Mouse (Mus musculus) MEL (cell line): ENCODE measurements around the gene Gas2. TPM values are rescaled to one million over a fixed set of nuclear protein-coding genes. Genes with fewer than 3 reads are reported as not detected.

Experiments used
- DNase-seq: peaks from one replicate; pipeline ENCODE4 v3.0.0; 2011; ENCODE audit warnings: low read depth, low spot score
- H3K27ac ChIP-seq: 2 replicates; pipeline ENCODE4 v1.5.1; 2012; ENCODE audit warnings: low read depth, mild to moderate bottlenecking, control low read depth, low read length, moderate library complexity; ENCODE audit not compliant: control insufficient read depth
- H3K27me3 ChIP-seq, 2 experiments: fragments of 150-350 bp in 1 of 2; sonication (generic) in 1 of 2; 2 replicates each; pipeline ENCODE4 v1.6.1; 2012; ENCODE audit warnings: low read length in 2 of 2, mild to moderate bottlenecking in 2 of 2, improper control_type of control experiment in 1 of 2, moderate library complexity in 1 of 2; ENCODE audit not compliant: insufficient read depth in 2 of 2, control insufficient read depth in 1 of 2
- H3K36me3 ChIP-seq, 2 experiments: 2 replicates each; pipeline ENCODE4 v1.6.1; 2012 to 2014; ENCODE audit warnings: low read length in 2 of 2, improper control_type of control experiment in 1 of 2, inconsistent platforms in 1 of 2, mild to moderate bottlenecking in 1 of 2; ENCODE audit not compliant: insufficient read depth in 2 of 2, control insufficient read depth in 1 of 2
- H3K4me1 ChIP-seq, 2 experiments: fragments of 150-350 bp in 1 of 2; sonication (generic) in 1 of 2; 2 replicates each; pipeline ENCODE4 v1.6.1; 2012; ENCODE audit warnings: low read length in 2 of 2, improper control_type of control experiment in 1 of 2, mild to moderate bottlenecking in 1 of 2; ENCODE audit not compliant: insufficient read depth in 2 of 2, control insufficient read depth in 1 of 2
- H3K4me3 ChIP-seq, 2 experiments: fragments of 150-350 bp in 1 of 2; sonication (generic) in 1 of 2; 2 replicates each; pipeline ENCODE4 v1.5.1; 2012; ENCODE audit warnings: low read depth in 2 of 2, low read length in 2 of 2, mild to moderate bottlenecking in 2 of 2, moderate library complexity in 2 of 2, control low read depth in 1 of 2, improper control_type of control experiment in 1 of 2; ENCODE audit not compliant: control insufficient read depth in 1 of 2, insufficient read depth in 1 of 2
- H3K79me2 ChIP-seq: 2 replicates; pipeline ENCODE4 v1.6.1; 2012; ENCODE audit warnings: mild to moderate bottlenecking, low read length, moderate library complexity; ENCODE audit not compliant: control insufficient read depth, poor library complexity, insufficient read depth
- H3K9ac ChIP-seq: 2 replicates; pipeline ENCODE4 v1.6.1; 2012; ENCODE audit warnings: low read depth, mild to moderate bottlenecking, control low read depth, low read length, moderate library complexity; ENCODE audit not compliant: control insufficient read depth, poor library complexity, severe bottlenecking
- H3K9me3 ChIP-seq: fragments of 150-350 bp; sonication (generic); replicated peaks from 2 replicates; pipeline ENCODE4 v1.6.1; 2012; ENCODE audit warnings: mild to moderate bottlenecking, low read length, improper control_type of control experiment, moderate library complexity; ENCODE audit not compliant: insufficient read depth
- CHD1 ChIP-seq: IDR thresholded peaks from 2 replicates; pipeline ENCODE4 v1.6.1; 2012; ENCODE audit warnings: low read depth, mild to moderate bottlenecking, inconsistent platforms, low read length, improper control_type of control experiment
- ETS1 ChIP-seq: IDR thresholded peaks from 2 replicates; pipeline ENCODE4 v1.6.1; 2012; ENCODE audit warnings: low read depth, mild to moderate bottlenecking, inconsistent platforms, low read length, improper control_type of control experiment, moderate library complexity
- GABPA ChIP-seq: IDR thresholded peaks from 2 replicates; pipeline ENCODE4 v1.6.1; 2012; ENCODE audit warnings: low read depth, mild to moderate bottlenecking, inconsistent platforms, low read length, improper control_type of control experiment, moderate library complexity
- JUND ChIP-seq: IDR thresholded peaks from 2 replicates; pipeline ENCODE4 v1.6.1; 2011; ENCODE audit warnings: low read depth, mild to moderate bottlenecking, improper control_type of control experiment, low read length
- MAFK ChIP-seq: IDR thresholded peaks from 2 replicates; pipeline ENCODE4 v1.6.1; 2011; ENCODE audit warnings: low read depth, mild to moderate bottlenecking, low read length, improper control_type of control experiment, borderline replicate concordance
- MAX ChIP-seq: IDR thresholded peaks from 2 replicates; pipeline ENCODE4 v1.6.1; 2011; ENCODE audit warnings: low read length, improper control_type of control experiment
- MEF2A ChIP-seq: IDR thresholded peaks from 2 replicates; pipeline ENCODE4 v1.6.1; 2014; ENCODE audit warnings: low read depth, mild to moderate bottlenecking, inconsistent platforms, low read length, improper control_type of control experiment; ENCODE audit not compliant: poor library complexity, insufficient replicate concordance, severe bottlenecking; ENCODE audit errors: extremely low read depth
- MXI1 ChIP-seq: IDR thresholded peaks from 2 replicates; pipeline ENCODE4 v1.6.1; 2011; ENCODE audit warnings: mild to moderate bottlenecking, low read depth, low read length, improper control_type of control experiment
- MYB ChIP-seq: IDR thresholded peaks from 2 replicates; pipeline ENCODE4 v1.6.1; 2011; ENCODE audit warnings: mild to moderate bottlenecking, low read depth, low read length, improper control_type of control experiment
- MYC ChIP-seq: IDR thresholded peaks from 2 replicates; pipeline ENCODE4 v1.6.1; 2011; ENCODE audit warnings: low read depth, mild to moderate bottlenecking, low read length, improper control_type of control experiment, moderate library complexity
- NRF1 ChIP-seq: IDR thresholded peaks from 2 replicates; pipeline ENCODE4 v1.6.1; 2014; ENCODE audit warnings: low read depth, mild to moderate bottlenecking, inconsistent platforms, low read length, improper control_type of control experiment, moderate library complexity; ENCODE audit not compliant: poor library complexity, insufficient read depth, severe bottlenecking
- RAD21 ChIP-seq: IDR thresholded peaks from 2 replicates; pipeline ENCODE4 v1.6.1; 2011; ENCODE audit warnings: mild to moderate bottlenecking, low read depth, low read length, improper control_type of control experiment
- SIN3A ChIP-seq: IDR thresholded peaks from 2 replicates; pipeline ENCODE4 v1.6.1; 2012; ENCODE audit warnings: low read length, improper control_type of control experiment, inconsistent platforms
- TAL1 ChIP-seq: IDR thresholded peaks from 2 replicates; pipeline ENCODE4 v1.6.1; 2012; ENCODE audit warnings: mild to moderate bottlenecking, inconsistent platforms, low read length, moderate library complexity, mixed read lengths
- TBP ChIP-seq: IDR thresholded peaks from 2 replicates; pipeline ENCODE4 v1.8.0; 2011; ENCODE audit warnings: low read depth, low read length, improper control_type of control experiment
- ZC3H11A ChIP-seq: IDR thresholded peaks from 2 replicates; pipeline ENCODE4 v1.6.1; 2012; ENCODE audit warnings: low read depth, mild to moderate bottlenecking, inconsistent platforms, low read length, improper control_type of control experiment
- ZNF384 ChIP-seq: IDR thresholded peaks from 2 replicates; pipeline ENCODE4 v1.6.1; 2012; ENCODE audit warnings: low read depth, mild to moderate bottlenecking, inconsistent platforms, low read length, improper control_type of control experiment
- polyA plus RNA-seq, 2 experiments: library from polyadenylated mRNA; stranded (reverse) in 1 of 2; unstranded in 1 of 2; fragments of >175 nt in 1 of 2; fragments of >200 nt in 1 of 2; gene quantifications; 2 replicates each; pipeline versions ENCODE4 v1.2.1 to v1.2.4; 2012; ENCODE audit warnings: low replicate concordance in 2 of 2, low read depth in 1 of 2; ENCODE audit not compliant: insufficient read length in 2 of 2, insufficient read depth in 1 of 2, missing spikeins in 1 of 2
- total RNA-seq: library from RNA; depleted of rRNA; stranded (reverse); fragments of 300-350 nt; gene quantifications from 2 replicates; pipeline ENCODE4 v1.2.3, GENCODE M21; 2012

Gas2 gene
- total and polyA plus RNA-seq, 3 experiments = 10.8 to 21.2 TPM; not detected in 1

DNA sequence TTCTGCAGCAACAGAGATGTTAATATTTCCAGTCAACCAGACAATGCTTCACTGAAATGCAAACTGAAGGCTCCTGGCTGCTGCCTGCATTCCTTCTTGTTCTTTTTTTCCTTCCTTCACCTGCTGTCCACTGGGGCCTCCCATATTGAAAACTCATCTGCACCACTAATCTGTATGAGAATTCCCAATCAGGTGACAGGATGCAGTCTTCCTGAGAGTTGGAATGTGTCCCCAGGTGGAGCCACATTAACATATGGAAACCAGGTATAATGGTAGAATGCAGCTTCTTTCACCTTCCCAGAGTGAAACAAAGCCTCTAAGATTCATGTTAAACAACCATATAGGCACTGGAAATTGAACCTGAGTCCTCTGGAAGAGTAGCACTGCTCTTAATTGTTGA, 96.0 kb downstream of the Gas2 start:
- H3K79me2 ChIP-seq = no peaks in the 10 kb centered on the region
- TF ChIP-seq TAL1 = no peak
- no peak for TF ChIP-seq ETS1
- no peak for TF ChIP-seq MAFK
- no peak for TF ChIP-seq RAD21
- TF ChIP-seq JUND = no peak
- no peak for TF ChIP-seq NRF1
- TF ChIP-seq MXI1 = no peak
- no peaks in the 10 kb centered on the region for H3K9me3 ChIP-seq
- no peak overlapping the region for H3K9ac ChIP-seq
- DNase-seq = no peak
- no peaks in the 10 kb centered on the region for H3K27me3 ChIP-seq
- no peak overlapping the region for H3K4me3 ChIP-seq
- H3K27ac ChIP-seq = no peak overlapping the region
- H3K36me3 ChIP-seq = no peaks in the 10 kb centered on the region
- no peaks in the 10 kb centered on the region for H3K4me1 ChIP-seq

DNA sequence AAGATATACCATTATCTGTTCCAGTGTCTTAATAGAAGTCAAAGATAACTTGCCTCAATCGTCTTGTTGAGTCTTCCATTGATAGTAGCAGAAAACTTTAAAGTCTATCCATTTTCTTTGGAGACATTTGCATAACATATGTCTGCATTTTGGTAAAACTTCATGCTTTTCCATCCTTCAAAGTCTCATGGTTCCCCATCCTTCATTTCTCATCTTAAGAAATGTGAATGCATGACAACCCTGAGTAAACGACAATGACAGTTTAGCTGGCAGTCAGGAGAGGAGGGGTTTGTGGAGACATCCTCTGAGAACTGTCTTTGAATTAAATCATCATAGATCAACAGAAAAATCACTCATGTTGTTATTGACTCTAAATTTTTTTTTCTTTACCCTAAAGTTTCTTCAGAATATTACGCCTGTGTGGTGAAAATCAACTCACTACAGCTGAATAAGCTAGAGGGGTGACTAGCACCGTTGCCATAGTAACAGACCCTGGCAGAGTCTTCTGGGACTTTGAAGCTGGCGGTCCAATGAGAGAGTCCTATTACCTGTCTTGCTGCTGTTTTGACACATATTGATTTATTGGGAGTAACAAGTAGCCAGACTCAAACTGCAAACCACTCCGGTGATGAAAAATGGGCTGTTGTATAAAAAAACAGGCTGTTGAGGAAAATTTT, 99.0 kb downstream of the Gas2 start:
- no peaks in the 10 kb centered on the region for H3K9me3 ChIP-seq
- H3K79me2 ChIP-seq = no peaks in the 10 kb centered on the region
- DNase-seq = no peak
- H3K9ac ChIP-seq = no peak overlapping the region
- no peaks in the 10 kb centered on the region for H3K27me3 ChIP-seq
- no peaks in the 10 kb centered on the region for H3K4me1 ChIP-seq
- no peak overlapping the region for H3K27ac ChIP-seq
- no peaks in the 10 kb centered on the region for H3K36me3 ChIP-seq
- TF ChIP-seq SIN3A = no peak
- no peak for TF ChIP-seq RAD21
- TF ChIP-seq GABPA = no peak
- no peak for TF ChIP-seq ZNF384
- no peak for TF ChIP-seq TBP
- no peak for TF ChIP-seq MYC
- TF ChIP-seq MYB = no peak
- TF ChIP-seq MAX = no peak
- no peak for TF ChIP-seq MEF2A
- no peak for TF ChIP-seq ZC3H11A
- no peak for TF ChIP-seq ETS1
- no peak for TF ChIP-seq MXI1
- no peak for TF ChIP-seq CHD1
- H3K4me3 ChIP-seq = no peak overlapping the region
